Comparison of ENCODE assay signal across 8 mouse cellular contexts in genomic region chr11:120489054-120489761, GRCm38 (mm10). TPM values are rescaled to one million over a fixed set of nuclear protein-coding genes. Genes with fewer than 3 reads are reported as not detected.
A peak's percentile ranks its signal among the peaks of the same experiment; 100 is the strongest.
DNase-seq lines count a peak whose midpoint lies in the region; ATAC-seq and TF ChIP-seq lines count a peak whose summit lies in the region.

No protein-coding gene starts in this region.

- H3K4me3 ChIP-seq in heart, adult 2 months: no peak overlapping the region
- no peak overlapping the region; the same call in 1 of the 2 replicates for H3K4me3 ChIP-seq in kidney, embryonic 14.5 days (ENCODE audit: low read length)
- no peak overlapping the region for H3K4me3 ChIP-seq in myocyte

- DNase-seq in CD8-positive naive resting alpha-beta T cell, adult 2 months (ENCODE audit: low read depth in 2 of 2, low spot score in 2 of 2): peak; percentile 59 to 69
- DNase-seq in adrenal gland, adult 2 months: peak; percentile 78
- DNase-seq in embryo, embryonic 11.5 days (ENCODE audit: low read depth, low spot score): peak; percentile 78
- DNase-seq in heart, adult 2 months: peak; percentile 54 to 69
- DNase-seq in liver: peak; percentile 70
- DNase-seq in thymus, postnatal 0 days (ENCODE audit: low spot score): peak; percentile 83

- no peak overlapping the region for H3K4me2 ChIP-seq in kidney, embryonic 14.5 days (replicated peaks; ENCODE audit: low read depth, low read length)
- H3K4me2 ChIP-seq in myocyte (ENCODE audit: low read depth): no peak overlapping the region

- H3K79me2 ChIP-seq in heart, adult 2 months (replicated peaks; ENCODE audit: control insufficient read depth, insufficient read depth, low read length): peaks cover 3% of the 10 kb centered on the region
- peaks cover 34% of the 10 kb centered on the region for H3K79me2 ChIP-seq in myocyte (ENCODE audit: control insufficient read depth, insufficient read depth)

- TF ChIP-seq CTCF in heart, adult 2 months (IDR thresholded peaks at IDR 0.05): peak; percentile 97

- intact Hi-C loops in heart, adult 2 months (cut with DNase I): loop anchor here (1.0 to 2.0 kb wide), 3 partner anchors 26 to 224 kb away; partner anchors contain the start of genes Cenpx and Lrrc45

- peak; percentile 22 for ATAC-seq in kidney, embryonic 14.5 days (ENCODE audit: low FRiP score, low TSS enrichment)

- peak; percentile 93; the same call in 1 of the 2 replicates for TF ChIP-seq EP300 in heart, adult 2 months (IDR thresholded peaks at IDR 0.05; ENCODE audit: insufficient read depth, low read depth, low read length)

- no peaks in the 10 kb centered on the region for H3K27me3 ChIP-seq in heart, adult 2 months (ENCODE audit: control insufficient read depth, insufficient read depth, low read length)
- H3K27me3 ChIP-seq in kidney, embryonic 14.5 days (ENCODE audit: control insufficient read depth, insufficient read depth, low read length): no peaks in the 10 kb centered on the region
- H3K27me3 ChIP-seq in myocyte (ENCODE audit: control insufficient read depth, insufficient read depth, insufficient read length): no peaks in the 10 kb centered on the region

- H3ac ChIP-seq in myocyte (ENCODE audit: control insufficient read depth, insufficient read length): no peak overlapping the region

- WGBS in heart, adult 2 months: 57% methylated on average over 4 of the region's 4 CpGs
- 54% methylated on average over 4 of the region's 4 CpGs for WGBS in kidney, embryonic 14.5 days

- no peak overlapping the region for H3K9ac ChIP-seq in heart, adult 2 months (ENCODE audit: low read depth, low read length)
- H3K9ac ChIP-seq in kidney, embryonic 14.5 days (ENCODE audit: low read depth, low read length): peak overlapping the region; percentile 31; the same call in 1 of the 2 replicates

- no peaks in the 10 kb centered on the region for H3K9me3 ChIP-seq in kidney, embryonic 14.5 days (ENCODE audit: control insufficient read depth, low read length)

- H3K36me3 ChIP-seq in heart, adult 2 months (ENCODE audit: control insufficient read depth, insufficient read depth, low read length): no peaks in the 10 kb centered on the region
- peaks cover 35% of the 10 kb centered on the region for H3K36me3 ChIP-seq in kidney, embryonic 14.5 days (ENCODE audit: control insufficient read depth, insufficient read depth, low read length)
- H3K36me3 ChIP-seq in myocyte (ENCODE audit: control insufficient read depth, insufficient read depth): peaks cover 16% of the 10 kb centered on the region

- peaks cover 15% of the 10 kb centered on the region for H3K4me1 ChIP-seq in heart, adult 2 months (ENCODE audit: control insufficient read depth, insufficient read depth, low read length)
- H3K4me1 ChIP-seq in kidney, embryonic 14.5 days (ENCODE audit: control insufficient read depth, insufficient read depth, low read length): peaks cover 33% of the 10 kb centered on the region

- peak overlapping the region; percentile 50 for H3K27ac ChIP-seq in heart, adult 2 months
- H3K27ac ChIP-seq in kidney, embryonic 14.5 days (ENCODE audit: low read depth, low read length): peak overlapping the region; percentile 76

- TF ChIP-seq POLR2A in heart, adult 2 months (IDR thresholded peaks at IDR 0.05; ENCODE audit: insufficient read depth, low read depth, low read length): peak; percentile 45; the same call in 1 of the 2 replicates
- TF ChIP-seq POLR2A in myocyte (IDR thresholded peaks at IDR 0.05; ENCODE audit: insufficient read length, low read depth): no peak

TF ChIP-seq in myocyte, 11 proteins besides CTCF, POLR2A, EP300 and RAD21:
- TF ChIP-seq POLR2AphosphoS2 (IDR thresholded peaks at IDR 0.05; ENCODE audit: insufficient read length, low read depth) (peak; percentile 60), CEBPB (IDR thresholded peaks at IDR 0.05; ENCODE audit: insufficient read depth, poor library complexity, severe bottlenecking) (no peak), REST (IDR thresholded peaks at IDR 0.05; ENCODE audit: insufficient read depth, insufficient read length) (no peak)

RNA-seq across cellular contexts. Expression of gene Slc25a10, which starts 2.4 kb away (rescaled TPM):
- 100 to 1,000 TPM; 103 to 116 TPM for total RNA-seq in adrenal gland, adult 2 months (2021)
- polyA plus RNA-seq in adrenal gland, adult 2 months (2012; rRNA removed): 400 and 531 TPM in 2 replicates
- 10 to 100 TPM; 14.1 to 14.6 TPM for total RNA-seq in heart, adult 2 months (2021)
- 32.6 and 40.9 TPM in 2 replicates for polyA plus RNA-seq in heart, adult 2 months (2012; rRNA removed)
- polyA plus RNA-seq in kidney, embryonic 14.5 days (2014; fragmentation: Nextera tagmentation; extraction: Ambion mirVana): 65.3 and 79.1 TPM in 2 replicates
- polyA plus RNA-seq in myocyte (2012; fragmentation: generic; extraction: Trizol): 43.8 TPM
- polyA plus RNA-seq in thymus, postnatal 0 days (2015; fragmentation: Nextera tagmentation; extraction: Ambion mirVana): 28.6 and 29.4 TPM in 2 replicates

RNA-seq across cellular contexts. Expression of gene Mrpl12, which starts 4.8 kb away (rescaled TPM):
- total RNA-seq in adrenal gland, adult 2 months (2021): 100 to 1,000 TPM; 107 to 146 TPM
- polyA plus RNA-seq in adrenal gland, adult 2 months (2012; rRNA removed): 163 and 185 TPM in 2 replicates
- 100 to 1,000 TPM; 207 to 232 TPM for total RNA-seq in heart, adult 2 months (2021)
- polyA plus RNA-seq in heart, adult 2 months (2012; rRNA removed): 199 and 200 TPM in 2 replicates
- 176 and 218 TPM in 2 replicates for polyA plus RNA-seq in kidney, embryonic 14.5 days (2014; fragmentation: Nextera tagmentation; extraction: Ambion mirVana)
- 218 TPM for polyA plus RNA-seq in myocyte (2012; fragmentation: generic; extraction: Trizol)
- polyA plus RNA-seq in thymus, postnatal 0 days (2015; fragmentation: Nextera tagmentation; extraction: Ambion mirVana): 133 and 148 TPM in 2 replicates

RNA-seq across cellular contexts. Expression of gene Arl16, which starts 21.8 kb away (rescaled TPM):
- 10 to 100 TPM; 21.4 to 27.2 TPM for total RNA-seq in adrenal gland, adult 2 months (2021)
- polyA plus RNA-seq in adrenal gland, adult 2 months (2012; rRNA removed): 23.2 and 27.2 TPM in 2 replicates
- 10 to 100 TPM in 1 of 2 experiments, 1 to 10 TPM in 1; 9.1 to 10.8 TPM for total RNA-seq in heart, adult 2 months (2021)
- polyA plus RNA-seq in heart, adult 2 months (2012; rRNA removed): 13.6 and 17.1 TPM in 2 replicates
- polyA plus RNA-seq in kidney, embryonic 14.5 days (2014; fragmentation: Nextera tagmentation; extraction: Ambion mirVana): 46.4 and 51.5 TPM in 2 replicates
- 15.6 TPM for polyA plus RNA-seq in myocyte (2012; fragmentation: generic; extraction: Trizol)
- polyA plus RNA-seq in thymus, postnatal 0 days (2015; fragmentation: Nextera tagmentation; extraction: Ambion mirVana): 34.7 and 36.6 TPM in 2 replicates

RNA-seq across cellular contexts. Expression of gene Ccdc137, which starts 31.3 kb away (rescaled TPM):
- 10 to 100 TPM; 24.6 to 33.0 TPM for total RNA-seq in adrenal gland, adult 2 months (2021)
- 8.3 and 12.0 TPM in 2 replicates for polyA plus RNA-seq in adrenal gland, adult 2 months (2012; rRNA removed)
- total RNA-seq in heart, adult 2 months (2021): 1 to 10 TPM; 5.8 to 6.0 TPM
- 6.7 and 11.7 TPM in 2 replicates for polyA plus RNA-seq in heart, adult 2 months (2012; rRNA removed)
- polyA plus RNA-seq in kidney, embryonic 14.5 days (2014; fragmentation: Nextera tagmentation; extraction: Ambion mirVana): 27.4 and 32.8 TPM in 2 replicates
- polyA plus RNA-seq in myocyte (2012; fragmentation: generic; extraction: Trizol): 11.4 TPM
- 30.0 and 33.3 TPM in 2 replicates for polyA plus RNA-seq in thymus, postnatal 0 days (2015; fragmentation: Nextera tagmentation; extraction: Ambion mirVana)

RNA-seq across cellular contexts. Expression of gene Oxld1, which starts 31.3 kb away (rescaled TPM):
- 10 to 100 TPM; 25.8 to 37.1 TPM for total RNA-seq in adrenal gland, adult 2 months (2021)
- polyA plus RNA-seq in adrenal gland, adult 2 months (2012; rRNA removed): 48.7 and 81.2 TPM in 2 replicates
- 10 to 100 TPM; 57.4 to 61.6 TPM for total RNA-seq in heart, adult 2 months (2021)
- polyA plus RNA-seq in heart, adult 2 months (2012; rRNA removed): 52.0 and 59.4 TPM in 2 replicates
- polyA plus RNA-seq in kidney, embryonic 14.5 days (2014; fragmentation: Nextera tagmentation; extraction: Ambion mirVana): 14.8 and 18.2 TPM in 2 replicates
- polyA plus RNA-seq in myocyte (2012; fragmentation: generic; extraction: Trizol): 17.4 TPM
- polyA plus RNA-seq in thymus, postnatal 0 days (2015; fragmentation: Nextera tagmentation; extraction: Ambion mirVana): 15.5 and 18.5 TPM in 2 replicates
